Mouse (Mus musculus) gastrocnemius, adult 2 months (tissue): Measurements from ENCODE around the gene Prmt6. TPM values are rescaled to one million over a fixed set of nuclear protein-coding genes. Genes with fewer than 3 reads are reported as not detected.

Source experiments
- DNase-seq: peaks from one replicate; pipeline ENCODE4 v3.0.0; 2022
- H3K27ac ChIP-seq: fragments of 200-600 bp; 2 replicates; pipeline ENCODE4 v1.8.1; 2022; ENCODE audit warnings: mild to moderate bottlenecking
- H3K4me3 ChIP-seq: fragments of 200-600 bp; 2 replicates; pipeline ENCODE4 v1.8.1; 2022; ENCODE audit warnings: mild to moderate bottlenecking, moderate library complexity
- CTCF ChIP-seq: fragments of 200-600 bp; IDR thresholded peaks from 2 replicates; pipeline ENCODE4 v1.8.1; 2022; ENCODE audit warnings: antibody characterized with exemption, mild to moderate bottlenecking, moderate library complexity
- intact Hi-C: fragments of 180-260 bp; cut with DNase I; formaldehyde crosslinking; loops from one replicate; pipeline ENCODE4 v1.15.1; 2025
- long read RNA-seq, 2 experiments: library from polyadenylated mRNA; stranded (forward); transcript quantifications; one replicate each; pipeline ENCODE4 v2.0.0; 2021
- total RNA-seq, 2 experiments: library from RNA; stranded (reverse); gene quantifications; 2 replicates each; pipeline ENCODE4 v1.2.3; 2021

Prmt6 gene
- total RNA-seq = 1 to 10 TPM; 2.5 to 3.6 TPM
- long read RNA-seq, experiment 1, transcript Prmt6-202 (2 exons, 3,059 nt) = major isoform, 5 of 7 reads
- long read RNA-seq, experiment 1, partial matches to known transcripts = 0 of 7 reads
- long read RNA-seq, experiment 1, other reads (novel, unspliced or antisense) = 1 of 7 reads
- long read RNA-seq, experiment 2, partial matches to known transcripts = 0 of 5 reads
- long read RNA-seq, experiment 2, other reads (novel, unspliced or antisense) = 0 of 5 reads

DNA sequence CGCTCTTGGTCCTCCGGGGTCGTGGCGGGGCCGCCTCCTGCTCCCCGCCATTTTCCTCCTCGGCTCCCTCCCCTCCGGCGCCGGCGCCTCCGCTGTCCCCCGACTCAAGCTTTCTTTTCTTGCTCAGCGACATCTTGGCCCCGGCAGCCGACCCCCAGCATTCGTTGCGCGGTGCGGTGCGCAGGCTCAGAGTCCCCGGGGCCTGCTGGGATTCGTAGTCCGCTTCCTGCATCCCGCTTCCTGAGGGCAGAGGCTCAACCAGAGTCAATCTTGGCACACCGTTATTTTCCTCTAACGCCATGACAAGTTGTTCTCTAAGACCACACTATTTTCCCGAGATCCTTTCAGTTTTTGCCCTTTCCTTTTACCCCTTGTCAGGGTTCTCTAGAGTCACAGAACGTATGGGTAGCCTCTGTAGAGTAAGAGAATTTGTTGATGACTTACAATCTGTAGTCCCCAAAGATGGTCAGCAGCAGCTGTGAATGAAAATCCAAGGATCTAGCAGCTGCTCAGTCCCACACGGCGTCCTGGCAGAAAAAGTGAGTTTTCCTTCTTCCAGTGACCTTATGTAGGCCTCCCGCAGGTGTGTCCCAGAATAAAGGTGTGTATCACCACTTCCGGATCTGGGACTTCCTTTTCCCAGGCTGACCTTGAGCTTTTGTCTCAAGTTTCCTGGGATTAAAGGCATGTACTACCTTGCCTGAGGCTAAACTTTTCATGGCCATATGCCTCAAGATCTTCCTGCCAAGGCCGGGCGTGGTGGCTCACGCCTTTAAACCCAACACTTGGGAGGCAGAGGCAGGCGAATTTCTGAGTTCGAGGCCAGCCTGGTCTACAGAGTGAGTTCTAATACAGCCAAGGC is at the start of gene Prmt6:
TSS of gene Prmt6 (minus strand) at position 160 of the 862 bp plus-strand sequence.
- TF ChIP-seq CTCF = no peak
- H3K4me3 ChIP-seq = peak within 1 kb of the TSS; percentile 99
- H3K27ac ChIP-seq = peak within 1 kb of the TSS; percentile 96
- DNase-seq = peak; percentile 94
- intact Hi-C loops = loop anchor here (5.0 kb wide), 1 partner anchor 1339 kb away; the partner anchor contains the start of gene Prpf38b

DNA sequence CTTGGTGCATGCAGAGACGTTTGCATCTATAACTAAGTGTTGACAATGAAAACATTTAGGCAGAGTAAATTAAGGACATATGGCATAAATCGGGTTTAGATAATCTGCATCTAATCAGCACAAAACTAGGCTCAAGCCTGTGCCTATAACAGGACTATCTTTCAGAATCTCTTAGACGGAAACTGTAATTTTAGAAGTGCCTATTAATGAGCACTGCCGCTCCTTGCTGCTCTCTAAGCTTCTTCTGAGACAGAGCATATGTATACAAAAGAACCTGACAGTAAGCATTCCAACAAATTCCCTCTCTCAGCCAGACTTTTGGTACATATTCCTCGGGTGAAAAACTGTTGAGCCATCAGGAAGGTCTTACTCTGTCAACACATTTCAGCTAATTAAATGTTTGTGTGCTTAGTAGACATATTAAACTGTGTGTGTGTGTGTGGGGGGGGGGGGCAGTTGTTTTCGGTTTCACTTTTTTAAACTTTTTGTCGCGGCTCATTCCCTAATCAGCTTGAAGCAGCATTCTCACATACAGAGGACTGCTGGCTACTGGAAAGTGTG is 39.8 kb upstream of the Prmt6 start:
- intact Hi-C loops = no loop called here
- no peak for TF ChIP-seq CTCF
- Histone ChIP-seq H3K27ac (no peak overlapping the region), H3K4me3 (peak overlapping the region; percentile 51)
- DNase-seq = no peak

DNA sequence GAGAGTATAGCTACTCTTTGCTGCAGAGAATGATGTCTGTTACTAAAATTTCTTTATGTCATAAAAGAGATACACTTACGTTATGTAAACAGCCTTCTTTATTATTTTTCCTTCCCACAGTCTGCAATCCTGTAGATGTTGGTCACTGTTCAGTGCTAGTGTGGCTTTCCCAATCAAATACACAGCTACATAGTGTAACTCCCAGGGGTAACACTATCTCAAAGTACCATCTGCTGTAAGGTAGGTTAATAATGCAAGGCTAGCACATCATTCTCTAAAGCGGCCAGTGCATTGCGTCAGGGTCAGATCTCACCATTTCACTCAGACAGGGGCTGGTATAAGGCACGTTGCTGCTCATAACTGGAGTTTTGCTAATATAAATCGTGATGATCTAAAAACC is 31.9 kb upstream of the Prmt6 start:
- DNase-seq = no peak
- Histone ChIP-seq H3K27ac (no peak overlapping the region), H3K4me3 (no peak overlapping the region)
- intact Hi-C loops = no loop called here
- no peak for TF ChIP-seq CTCF

DNA sequence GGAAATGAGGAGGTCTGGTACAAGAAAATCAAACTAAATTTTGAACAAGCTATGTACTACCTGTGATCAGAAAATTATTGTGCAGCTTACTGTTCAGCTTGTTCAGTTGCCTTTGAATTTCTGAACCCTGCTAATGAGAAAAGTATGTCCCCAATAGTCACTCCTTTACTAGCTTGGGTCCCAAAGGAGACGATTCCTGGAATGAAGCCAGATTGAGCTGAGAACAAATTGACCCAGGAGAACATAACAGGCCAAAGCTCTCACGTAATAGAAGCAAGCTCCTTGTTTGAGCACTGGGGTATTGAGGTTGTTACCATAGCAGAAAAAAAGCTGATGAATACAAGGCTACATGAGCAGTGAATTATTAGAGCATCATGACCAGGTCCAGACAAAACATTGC is 17.0 kb upstream of the Prmt6 start:
- no peak for DNase-seq
- no peak overlapping the region for H3K27ac ChIP-seq
- H3K4me3 ChIP-seq = no peak overlapping the region
- no peak for TF ChIP-seq CTCF
- intact Hi-C loops = no loop called here

DNA sequence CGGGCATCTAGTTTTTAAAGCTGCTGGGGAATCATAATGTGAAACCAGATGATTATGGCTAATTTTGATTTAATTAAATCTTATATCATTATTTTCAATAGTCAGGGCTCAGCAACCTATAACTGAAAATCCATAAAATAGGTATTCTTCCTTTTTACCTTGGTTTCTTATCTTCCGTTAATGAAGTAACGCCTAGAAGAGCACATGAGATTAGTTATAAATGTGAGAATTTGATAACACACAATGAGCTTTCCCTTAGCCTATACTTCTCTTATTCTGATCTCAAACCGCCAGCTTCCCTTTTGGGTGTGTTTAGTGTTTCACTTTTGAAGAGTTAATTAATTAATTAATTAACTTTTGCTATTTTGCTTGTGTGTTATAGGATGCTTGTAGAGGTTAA is 2.3 kb upstream of the Prmt6 start:
- TF ChIP-seq CTCF = no peak
- H3K27ac ChIP-seq = no peak overlapping the region
- DNase-seq = no peak
- intact Hi-C loops = loop anchor here (5.0 kb wide), 1 partner anchor 1341 kb away; the partner anchor contains the start of gene Prpf38b
- H3K4me3 ChIP-seq = no peak overlapping the region

DNA sequence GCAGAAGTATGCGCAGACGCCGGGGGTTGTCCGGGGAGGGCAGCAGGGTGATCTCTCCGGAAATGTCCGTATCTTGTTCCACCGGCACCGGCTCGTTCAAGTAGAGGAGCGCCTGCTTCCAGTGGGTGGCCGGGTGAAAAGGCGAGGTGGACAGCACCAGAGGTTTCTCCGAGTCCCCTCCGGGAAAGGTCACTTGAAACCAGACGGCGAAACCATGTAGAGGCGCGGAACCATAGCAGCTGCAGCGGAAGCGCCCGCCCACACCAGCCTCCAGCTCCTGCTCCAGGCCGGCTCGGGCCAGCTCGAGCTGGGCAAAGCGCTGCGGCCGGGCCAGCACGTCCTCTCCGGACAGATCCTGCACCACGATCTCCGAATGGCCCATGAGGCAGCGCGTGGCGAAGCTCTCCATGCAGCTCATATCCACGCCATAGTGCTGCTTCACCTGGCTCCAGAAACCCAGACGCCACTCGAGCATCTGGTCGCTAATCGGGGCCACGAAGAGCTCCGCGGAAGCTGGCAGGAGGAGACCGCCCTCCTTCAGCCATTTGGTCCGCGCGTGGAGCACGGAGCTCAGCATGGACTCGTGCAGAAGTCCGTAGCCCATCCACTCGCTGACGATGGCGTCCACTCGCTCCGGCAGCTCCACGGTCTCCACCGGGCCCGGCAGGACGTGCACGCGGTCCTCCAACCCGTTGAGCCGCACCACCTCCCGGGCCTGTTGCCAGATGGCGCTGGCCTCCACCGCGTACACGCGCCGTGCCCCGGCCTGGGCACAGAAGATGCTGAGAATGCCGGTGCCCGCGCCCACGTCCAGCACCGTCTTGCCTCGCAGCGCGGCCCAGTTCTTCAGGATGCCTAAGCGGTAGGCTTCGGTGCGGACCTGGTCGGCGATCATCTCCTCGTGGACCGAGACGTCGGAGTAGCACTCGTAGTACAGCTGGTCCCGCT is 633 bp downstream of the Prmt6 start:
- Histone ChIP-seq H3K4me3 (peak overlapping the region; percentile 99), H3K27ac (peak overlapping the region; percentile 96)
- peak; percentile 88 for DNase-seq
- no peak for TF ChIP-seq CTCF
- intact Hi-C loops = loop anchor here (5.0 kb wide), 1 partner anchor 1338 kb away; the partner anchor contains the start of gene Prpf38b

DNA sequence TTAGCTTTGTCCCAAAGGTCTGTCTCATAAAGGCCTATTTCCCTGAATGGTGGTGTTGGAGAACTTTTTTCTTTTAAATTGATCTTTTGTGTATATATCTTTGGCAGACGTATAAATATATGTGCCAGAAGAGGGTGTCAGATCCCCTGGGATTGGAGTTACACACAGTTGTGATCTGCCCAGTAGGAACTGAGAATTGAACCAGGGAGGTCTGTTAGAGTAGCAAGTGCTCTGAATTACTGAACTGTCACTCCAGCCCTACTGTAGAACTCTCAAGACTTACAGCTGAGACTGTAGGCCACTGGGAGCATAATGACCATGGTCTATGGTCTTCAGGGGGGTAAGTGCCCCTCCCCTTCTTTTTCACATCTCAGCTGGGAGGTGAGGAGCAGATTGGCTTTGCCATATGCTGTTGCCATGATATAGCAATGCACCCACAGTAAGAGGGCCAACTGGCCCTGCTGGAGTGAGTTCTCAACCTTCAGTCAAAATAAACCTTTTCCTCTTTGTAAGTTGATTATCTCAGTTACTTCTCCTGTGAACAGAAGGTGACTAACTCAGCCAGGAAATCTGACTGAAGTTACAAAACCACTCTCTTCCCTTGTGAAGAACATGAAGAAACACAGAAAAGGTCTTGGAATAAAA is 13.9 kb downstream of the Prmt6 start:
- no peak for TF ChIP-seq CTCF
- no peak overlapping the region for H3K27ac ChIP-seq
- intact Hi-C loops = no loop called here
- no peak for DNase-seq
- H3K4me3 ChIP-seq = no peak overlapping the region

Other genes with a start within 250 kb of the Prmt6 start
- under 1 TPM; 0.47 to 0.66 TPM for gene Ntng1, start 107.0 kb downstream of the Prmt6 start, total RNA-seq